Mouse (Mus musculus) layer of hippocampus, postnatal 25 days (tissue): ENCODE measurements around the gene Zg16. TPM values are rescaled to one million over a fixed set of nuclear protein-coding genes. Genes with fewer than 3 reads are reported as not detected.
"Not testable (repeated sequence)": the region's sequence is repeated elsewhere in the genome, so short reads cannot be mapped to it uniquely, and the experiment has no call there.

Experiments
- DNase-seq, 2 experiments: peaks; one replicate each; pipeline ENCODE4 v3.0.0; 2022; ENCODE audit warnings: mixed read lengths in 2 of 2, low spot score in 1 of 2; ENCODE audit errors: extremely low spot score in 1 of 2
- total RNA-seq, 2 experiments: library from RNA; stranded (reverse); gene quantifications; 2 replicates each; pipeline ENCODE4 v1.2.3; 2021

Zg16 gene
- not detected for total RNA-seq

DNA sequence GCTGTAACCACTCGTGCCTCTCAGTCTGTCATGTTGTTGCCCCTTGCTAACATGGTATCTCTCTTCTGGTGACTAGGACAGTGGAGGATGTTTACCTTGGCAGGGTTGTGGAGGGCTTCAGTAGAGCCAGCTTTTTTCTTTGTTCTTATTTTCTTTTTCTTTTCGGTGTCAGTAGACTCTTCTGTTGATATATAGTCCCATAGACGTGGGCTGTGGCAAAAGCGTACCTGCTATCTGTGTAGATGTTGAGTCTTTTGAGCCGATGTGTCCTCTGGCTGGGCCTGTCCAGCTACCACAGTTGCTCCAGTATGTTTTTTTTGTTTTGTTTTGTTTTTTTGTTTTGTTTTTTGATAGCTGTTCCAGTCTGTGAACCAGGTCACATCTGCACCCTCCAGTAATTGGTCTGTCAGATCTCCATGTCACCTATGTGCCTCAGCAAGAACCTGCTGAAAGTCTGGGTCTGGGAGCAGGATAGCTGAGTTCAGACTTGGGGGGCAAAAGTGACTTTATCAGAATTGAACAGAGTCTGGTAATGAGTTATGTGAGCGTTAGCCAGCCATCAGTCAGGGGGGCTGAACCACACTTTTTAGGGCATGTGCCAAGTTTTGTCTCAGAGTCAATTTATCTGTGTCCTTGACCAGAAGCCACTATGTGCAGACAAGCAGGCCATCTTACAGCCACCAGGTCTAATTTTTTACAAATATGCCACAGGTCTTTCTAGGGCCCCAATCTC, at the start of gene Zg16:
Gene Zg16 (minus strand): TSS at position 51 of the 733 bp plus-strand sequence.
- DNase-seq, result not testable (repeated sequence)

DNA sequence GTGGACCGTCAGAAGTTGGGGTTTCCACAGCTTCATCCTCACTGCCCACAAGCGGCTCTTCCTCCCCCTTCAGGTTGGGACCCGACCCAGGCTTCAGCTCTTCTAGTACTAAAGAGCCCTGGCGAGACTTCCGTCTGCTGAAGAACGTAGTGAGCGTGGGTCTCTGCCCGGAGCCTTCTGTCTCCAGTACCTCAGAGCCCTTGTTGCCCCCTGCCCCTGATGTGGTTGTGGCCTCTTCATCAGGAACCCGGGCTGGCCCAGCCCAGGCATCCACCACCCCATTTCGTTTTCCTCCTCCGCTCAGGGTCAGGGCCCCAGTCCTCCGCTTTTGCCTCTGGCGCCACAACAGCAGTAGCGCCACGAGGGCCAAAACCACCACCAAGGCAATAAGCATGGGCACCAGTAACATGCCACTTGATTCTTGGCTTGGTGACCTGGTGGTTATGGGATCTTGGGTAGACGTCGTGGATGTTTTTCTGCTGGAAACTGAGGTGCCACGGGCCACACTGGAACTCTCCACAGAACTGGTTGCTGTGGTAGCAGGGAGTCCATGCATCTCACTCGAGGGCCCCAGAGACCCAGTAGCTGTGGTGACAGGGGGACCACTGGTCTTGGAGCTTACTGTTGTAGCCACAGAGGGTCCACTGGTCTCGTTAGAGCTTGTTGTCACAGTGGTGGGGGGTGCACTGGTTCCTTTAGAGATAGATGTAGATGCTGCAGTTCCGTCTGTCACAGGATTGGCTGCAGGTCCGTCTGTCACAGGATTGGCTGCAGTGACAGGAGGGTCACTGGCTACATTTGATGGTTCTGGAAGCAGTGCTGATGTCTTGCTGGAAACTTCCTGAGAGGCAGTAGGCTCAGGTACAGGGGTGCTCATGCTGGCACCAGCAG, 49.3 kb upstream of the Zg16 start:
- DNase-seq, result no peak

DNA sequence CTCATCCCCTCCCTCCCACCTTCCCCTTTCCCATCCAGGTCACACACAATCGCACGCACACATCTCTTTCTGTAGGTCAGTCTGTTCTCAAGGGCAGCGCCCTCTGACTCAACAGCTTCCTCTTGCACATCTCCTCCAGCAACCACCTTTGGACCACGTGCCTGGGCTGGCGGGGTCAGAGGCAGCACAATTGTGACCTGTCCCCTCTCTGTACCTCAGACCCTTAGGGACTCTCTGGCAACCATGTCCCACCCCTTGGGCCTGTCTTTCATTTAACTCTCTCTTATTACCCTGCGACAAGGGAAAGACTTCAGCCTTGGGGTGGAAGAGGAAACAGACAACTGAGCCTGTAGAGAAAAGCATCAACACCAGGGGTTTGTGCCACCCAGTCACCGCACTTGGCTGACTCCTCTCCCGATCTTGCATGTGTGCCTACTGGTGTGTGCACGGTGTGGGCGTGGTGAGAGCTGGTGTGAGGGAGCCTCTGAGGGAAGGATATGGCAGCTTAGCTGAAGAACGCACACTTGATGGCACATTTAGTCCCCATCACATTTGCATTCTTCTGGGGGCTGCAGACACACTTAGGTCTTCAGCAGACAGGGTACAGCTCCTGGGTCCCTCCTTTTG, 47.8 kb upstream of the Zg16 start:
- no peak for DNase-seq

DNA sequence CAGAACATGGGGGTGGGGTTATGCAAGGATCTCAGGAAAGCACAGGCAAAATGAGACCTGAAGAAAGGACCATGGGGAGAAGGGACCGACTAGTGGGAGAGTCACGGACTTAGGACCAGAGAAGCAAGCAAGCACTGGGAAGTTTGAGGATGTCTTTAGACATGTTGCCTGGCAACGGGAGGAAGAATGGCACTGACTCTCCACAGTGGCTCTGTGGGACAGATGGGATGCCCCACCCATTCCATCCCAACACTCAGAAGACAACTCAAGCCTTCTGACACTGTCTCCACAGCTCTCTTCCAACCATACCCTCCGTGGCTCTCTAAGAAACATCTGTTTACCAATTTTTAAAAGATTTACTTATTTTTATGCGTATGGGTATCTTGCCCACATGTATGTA, 46.0 kb upstream of the Zg16 start:
- no peak for DNase-seq

DNA sequence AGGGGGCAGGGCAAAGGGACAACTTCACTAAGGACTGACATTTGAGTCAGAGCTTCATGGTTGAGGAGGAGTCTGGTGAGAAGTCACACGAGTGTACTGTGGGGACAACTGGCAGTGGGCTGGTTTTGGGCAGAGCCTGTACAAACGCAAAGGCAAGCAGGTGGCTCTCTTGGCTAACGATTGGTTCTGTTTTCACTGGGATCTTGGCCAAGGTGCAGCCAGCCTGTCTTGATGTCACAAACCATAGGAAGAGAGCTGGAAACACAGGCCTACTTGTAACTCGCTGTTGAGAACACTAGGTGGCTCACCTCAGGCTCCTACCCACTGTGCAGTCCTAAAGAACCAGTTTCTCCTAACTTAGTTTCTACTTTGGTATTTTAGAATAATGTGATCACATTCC, 42.5 kb upstream of the Zg16 start:
- no peak for DNase-seq

DNA sequence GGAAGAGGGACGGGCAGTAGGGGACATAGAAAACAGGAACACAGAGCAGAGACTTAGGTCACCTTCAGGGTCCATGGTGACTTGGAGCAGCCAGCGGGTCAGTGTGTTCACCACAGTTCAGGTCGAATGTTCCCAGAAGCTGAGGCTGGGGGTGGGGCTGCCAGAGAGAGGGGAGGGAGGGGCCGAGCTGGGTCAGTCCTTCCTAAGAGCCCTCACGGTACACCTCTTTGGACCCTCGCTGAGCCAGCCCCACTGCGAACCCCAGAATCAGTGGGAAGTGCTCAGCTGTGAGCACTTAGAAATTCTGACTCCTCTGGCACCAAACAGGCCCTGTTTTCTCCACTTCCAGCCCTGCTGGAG, 34.8 kb upstream of the Zg16 start, which contains the start of gene Qprt:
Gene Qprt (minus strand): TSS at position 316 of the 360 bp plus-strand sequence.
- DNase-seq, result no peak

DNA sequence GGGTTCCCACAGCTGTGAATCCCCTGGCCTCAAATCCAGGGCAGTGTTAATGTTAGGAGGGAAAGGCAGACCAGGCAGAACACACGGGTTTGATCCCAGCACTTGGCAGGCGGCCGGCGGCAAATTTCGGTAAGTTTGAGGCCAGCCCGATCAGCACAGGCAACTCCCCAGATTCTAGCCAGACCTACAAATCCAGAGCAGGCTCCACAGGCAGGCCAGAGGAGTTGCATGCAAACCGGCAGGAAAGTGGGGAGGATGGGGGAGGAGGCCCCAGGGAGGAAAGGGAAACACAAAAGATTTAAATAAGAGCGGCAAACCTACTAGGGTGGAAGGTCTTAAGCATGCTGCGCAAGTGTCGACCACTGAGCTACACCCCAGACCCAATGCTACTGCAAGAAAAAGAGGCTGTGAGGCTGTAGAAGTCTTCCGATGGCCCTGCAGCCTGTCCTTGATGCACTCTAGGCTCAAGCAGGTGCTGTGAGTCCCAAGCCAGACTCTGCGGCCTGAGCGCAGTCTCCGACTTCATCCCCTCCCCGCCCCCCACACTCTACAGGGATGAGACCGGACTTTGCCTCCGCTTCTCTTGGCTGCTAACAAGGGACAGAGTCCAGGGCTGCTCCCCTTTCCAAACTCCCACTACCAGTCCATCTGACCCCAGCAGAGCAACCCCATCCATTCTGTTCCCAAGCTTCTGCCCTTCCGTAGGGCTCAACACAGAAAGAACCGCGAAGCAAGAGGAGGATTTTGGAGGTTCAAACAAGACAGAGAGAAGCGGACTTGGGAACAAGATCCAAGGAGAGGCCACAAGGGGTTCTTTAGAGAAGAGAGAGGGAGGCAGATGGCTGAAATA, 34.2 kb upstream of the Zg16 start:
- no peak for DNase-seq

DNA sequence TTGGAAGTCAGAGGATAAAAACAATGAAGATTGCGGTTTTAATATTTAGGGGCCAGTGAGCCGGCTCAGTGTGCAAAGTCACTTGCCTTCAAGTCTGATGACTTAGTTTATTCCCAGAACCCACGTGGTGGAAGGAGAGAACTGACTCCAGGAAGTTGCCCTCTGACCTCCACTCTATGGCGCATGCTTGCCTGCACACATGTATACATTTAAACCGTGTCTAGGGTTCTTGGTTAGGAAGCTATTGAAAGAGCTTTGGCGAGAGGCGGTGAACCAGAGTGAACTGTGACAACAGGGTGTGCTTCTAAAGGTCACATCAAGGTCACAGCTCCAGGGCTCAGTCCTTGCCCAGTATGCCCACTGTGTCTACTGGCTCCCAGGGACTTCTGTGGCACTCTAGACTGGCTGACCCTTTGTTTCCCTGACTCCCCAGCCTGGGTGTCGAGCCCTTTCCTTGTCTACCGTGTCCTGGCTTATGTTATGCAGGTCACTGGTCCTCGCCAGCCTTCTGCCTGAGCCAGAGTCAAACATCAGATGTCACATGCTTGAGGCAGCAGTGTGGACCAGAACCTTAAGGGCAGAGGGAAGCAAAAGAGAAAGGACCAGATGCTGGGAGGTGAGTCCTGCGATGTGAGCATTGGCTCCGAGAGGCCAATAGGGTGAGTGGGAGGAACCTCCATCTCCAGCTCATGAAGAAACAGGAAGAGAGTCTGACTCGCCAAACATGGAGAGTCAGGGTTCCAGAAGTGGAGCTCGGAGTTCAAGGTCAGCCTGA, 31.7 kb upstream of the Zg16 start:
- no peak for DNase-seq

DNA sequence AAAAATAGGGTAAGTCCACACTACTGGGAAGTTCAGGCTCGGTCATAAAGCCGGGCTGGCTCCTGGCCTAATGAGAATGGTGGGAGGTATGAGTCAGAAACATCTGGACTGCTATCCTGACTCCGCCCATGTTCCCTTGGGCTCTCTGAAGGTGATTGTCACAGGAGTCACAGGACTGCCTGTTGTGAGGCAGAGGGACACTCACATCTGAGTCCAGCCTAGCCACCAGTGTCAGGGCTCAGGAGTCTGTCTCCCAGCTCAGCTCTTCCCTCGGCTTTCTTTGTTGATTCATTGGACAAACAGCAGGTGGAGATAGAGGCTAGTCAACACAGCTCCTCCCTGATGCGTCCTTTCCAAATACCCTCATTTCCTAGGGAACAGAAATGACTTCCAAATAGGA, 30.8 kb upstream of the Zg16 start:
- DNase-seq, result no peak

DNA sequence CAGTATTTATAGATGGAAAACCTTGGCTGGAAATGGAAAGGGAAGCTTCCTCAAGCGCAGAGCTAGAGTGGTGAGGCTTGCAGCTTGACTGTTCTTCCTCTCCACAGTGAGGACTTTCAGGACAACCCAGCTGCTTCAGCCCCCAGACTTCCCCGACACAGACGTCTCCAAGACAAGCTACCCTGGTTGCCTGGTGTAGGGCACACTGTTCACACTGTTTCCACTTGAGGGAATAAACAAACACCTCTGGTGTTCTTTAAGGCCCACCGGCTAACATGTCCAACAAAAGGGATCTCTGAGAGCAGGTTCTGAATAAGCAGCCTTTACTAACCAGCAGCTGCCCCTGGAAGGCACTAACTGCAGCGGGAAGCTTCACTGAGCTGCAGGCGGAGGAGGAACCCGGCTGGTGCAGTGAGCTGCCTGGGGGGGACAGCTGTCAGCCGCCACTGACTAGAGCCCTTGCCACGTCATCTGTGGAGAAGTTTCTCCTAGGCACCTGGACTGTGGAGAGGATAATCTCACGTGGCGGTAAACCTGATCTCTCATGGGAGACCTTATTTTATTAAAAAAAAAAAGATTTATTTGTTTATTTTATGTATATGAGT, 29.3 kb upstream of the Zg16 start:
- DNase-seq, result no peak

DNA sequence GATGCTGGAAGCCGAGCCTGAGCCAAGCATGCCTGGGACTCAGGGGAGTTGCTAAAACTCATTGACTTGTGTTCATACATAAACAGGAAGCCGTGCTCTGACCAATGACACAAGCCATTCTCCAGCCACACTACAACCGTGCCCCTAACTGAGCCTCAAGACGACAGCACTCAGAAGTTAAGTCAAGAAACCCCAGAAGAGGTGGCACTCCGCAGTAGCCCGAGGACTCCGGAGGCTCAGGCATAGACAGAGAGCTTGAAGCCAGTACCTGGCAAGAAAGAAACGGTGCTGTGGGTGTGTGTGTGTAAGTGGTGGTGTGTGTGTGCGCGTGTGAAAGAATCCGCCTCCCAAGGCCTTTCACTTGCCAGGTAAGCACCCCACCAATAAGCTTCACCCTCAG, 27.8 kb upstream of the Zg16 start:
- no peak for DNase-seq

DNA sequence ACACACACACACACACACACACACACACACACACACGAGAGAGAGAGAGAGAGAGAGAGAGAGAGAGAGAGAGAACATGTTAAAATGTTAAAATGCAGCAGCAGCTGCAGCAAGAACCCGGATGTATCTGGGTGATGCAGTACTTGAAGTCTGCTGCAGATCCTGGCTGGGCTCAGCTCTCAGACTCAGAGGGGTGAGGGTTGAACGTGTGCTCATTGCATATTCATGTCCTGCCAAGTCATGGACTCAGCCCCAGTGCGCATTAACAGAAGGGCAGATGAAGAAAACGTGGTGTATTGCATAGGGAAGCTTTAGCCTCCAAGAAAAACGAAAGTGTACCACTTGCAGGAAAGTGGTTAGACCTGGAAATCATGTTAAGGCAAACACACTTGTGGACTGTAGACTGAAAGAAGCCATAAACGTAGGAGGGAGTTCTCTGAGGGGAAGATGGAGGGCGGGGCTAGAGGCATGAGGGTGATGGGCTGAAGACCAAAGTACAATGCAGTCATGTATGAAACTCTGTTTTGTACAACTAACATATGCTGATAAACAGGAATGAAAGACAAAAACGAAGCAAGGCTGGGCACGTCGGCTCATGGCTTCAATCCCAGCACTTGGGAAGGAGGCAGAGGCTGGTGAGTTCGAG, 26.6 kb upstream of the Zg16 start:
- DNase-seq, result no peak

DNA sequence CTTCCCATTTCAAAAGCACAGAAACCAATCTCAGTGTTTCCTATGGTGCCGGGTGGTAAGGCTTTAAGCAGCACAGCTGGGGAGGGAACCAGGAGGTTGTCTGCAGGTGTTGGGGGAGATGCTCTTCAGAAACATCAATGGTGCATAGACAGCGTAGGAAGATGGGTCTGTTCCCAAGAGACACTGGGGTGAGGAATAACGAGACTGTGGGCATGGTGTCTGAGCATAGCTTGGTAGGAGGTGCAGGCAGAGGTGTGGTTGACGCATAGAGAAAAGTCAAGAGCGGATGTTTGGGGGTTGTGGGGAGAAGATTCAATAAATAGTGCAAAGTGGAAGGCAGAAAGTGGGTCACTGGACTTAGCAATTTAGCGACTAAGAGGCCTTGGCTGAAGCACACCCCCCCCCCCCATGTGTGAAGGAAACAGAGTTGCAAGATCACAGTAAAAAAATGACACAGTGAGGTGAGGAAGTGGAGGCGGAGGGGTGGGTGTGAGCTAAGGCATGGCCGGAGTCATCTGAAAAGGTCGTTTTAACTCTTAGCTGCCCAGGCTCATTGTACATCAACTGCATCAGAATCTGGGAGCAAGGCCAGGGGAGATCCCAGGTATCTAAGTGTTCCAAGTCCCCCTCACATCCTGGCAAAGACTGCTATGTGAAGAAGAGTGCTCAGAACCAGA, 25.9 kb upstream of the Zg16 start:
- no peak for DNase-seq

DNA sequence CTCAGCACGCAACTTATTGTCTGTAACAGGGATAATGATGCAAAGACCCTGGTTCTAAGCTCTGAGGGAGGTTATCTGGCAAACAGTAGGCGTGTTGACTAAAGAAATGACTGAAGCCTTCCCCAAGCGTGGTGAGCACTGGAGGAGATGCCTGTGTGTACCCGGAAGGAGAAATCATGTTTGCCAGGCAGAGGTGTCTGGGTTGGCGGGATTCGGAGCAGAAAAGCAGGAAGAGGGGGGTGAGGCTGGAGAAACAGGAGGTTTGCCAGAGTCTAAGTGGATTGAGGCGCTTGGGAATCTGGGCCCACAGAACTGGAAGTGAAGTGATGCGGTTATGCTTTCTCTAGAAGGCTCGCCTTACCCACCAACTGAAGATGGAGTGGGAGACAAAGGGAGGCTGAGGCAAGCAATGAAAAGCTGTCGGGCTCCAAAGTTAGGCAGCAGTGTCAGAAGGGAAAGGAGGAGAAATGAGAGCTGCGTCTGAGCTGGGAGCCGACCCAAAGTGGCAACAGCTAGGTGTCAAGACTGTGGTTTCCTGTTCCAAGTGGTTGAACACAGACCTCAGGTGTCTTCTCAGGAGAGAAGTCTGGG, 25.2 kb upstream of the Zg16 start:
- no peak for DNase-seq

DNA sequence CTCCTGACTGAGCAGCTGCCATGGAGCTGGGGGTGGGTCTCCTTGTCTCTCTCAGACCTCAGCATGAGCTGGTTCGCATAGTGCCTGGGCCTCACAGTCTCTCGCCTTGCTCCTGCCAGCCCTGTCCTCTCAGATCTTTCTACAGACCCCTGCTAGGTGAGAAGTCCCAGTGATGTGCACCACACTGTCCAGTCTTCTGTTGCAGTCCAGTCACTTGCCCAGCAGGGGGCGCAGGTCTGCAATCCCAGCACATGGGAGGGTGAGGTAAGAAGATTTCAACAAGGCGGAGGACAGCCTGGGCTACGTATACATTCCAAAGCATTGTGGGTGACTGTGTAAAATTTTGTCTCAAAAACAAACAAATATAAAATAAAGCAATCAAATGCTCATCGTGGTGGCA, 24.3 kb upstream of the Zg16 start:
- peak in 1 of 2 experiments; percentile 57 for DNase-seq

DNA sequence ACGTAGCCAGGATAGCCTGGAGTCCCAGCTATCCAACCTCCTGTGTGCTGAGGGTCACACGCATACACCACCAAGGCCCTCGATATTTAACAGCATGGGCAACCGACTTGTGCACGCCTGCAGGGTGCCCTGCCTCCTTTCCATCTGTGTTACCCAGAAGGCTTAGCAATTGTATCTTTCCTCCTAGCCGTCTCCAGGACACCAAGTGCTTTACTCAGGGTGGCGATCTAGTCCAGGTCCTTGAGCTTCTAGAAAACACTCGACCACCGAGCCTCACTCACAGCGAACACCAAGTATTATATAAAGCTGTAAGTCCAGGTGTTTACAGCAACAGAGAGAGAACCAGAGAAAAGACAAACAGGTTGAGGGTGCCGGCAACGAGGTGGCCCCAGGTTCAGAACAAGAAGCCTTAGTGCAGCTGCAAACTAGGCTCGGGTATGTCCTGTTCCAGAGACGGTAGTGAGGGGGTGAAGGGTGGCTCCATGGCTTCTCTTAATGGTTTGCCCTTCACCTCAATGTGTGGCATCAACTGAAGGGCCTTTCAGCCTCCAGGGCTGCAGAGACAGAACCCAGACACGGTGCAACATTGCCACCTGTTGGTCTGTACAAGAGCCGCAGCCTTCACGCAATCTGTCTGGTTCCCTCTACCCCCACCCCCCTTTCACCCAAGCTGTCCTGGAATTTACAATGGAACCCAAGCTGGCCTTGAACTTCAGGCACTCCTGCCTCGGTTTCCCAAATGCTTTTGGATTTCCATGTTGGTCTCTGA, 23.3 kb upstream of the Zg16 start:
- peak; percentile 62 to 82 for DNase-seq

DNA sequence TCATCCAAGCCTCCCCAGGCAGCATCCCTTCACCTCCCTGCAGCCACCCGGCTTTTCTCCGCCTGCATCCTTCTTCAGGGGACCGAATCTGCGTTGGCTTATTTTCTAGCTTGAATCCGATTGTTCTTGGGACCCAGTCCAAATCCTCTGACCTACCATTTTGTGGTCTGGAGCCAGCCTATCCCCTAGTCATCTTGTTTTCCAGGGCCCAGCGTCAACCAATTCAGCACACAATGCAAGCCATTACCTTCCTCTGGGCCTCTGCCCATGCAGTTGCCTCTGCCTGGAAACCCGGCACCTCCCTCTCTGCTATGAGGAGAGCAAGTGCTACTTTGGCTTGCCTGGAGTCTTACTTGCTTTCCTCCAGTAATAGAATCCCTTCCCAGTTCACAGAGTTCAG, 18.4 kb upstream of the Zg16 start:
- no peak for DNase-seq
